Mouse (Mus musculus) CH12.LX (cell line): ENCODE measurements around the gene Rft1. TPM values are rescaled to one million over a fixed set of nuclear protein-coding genes. Genes with fewer than 3 reads are reported as not detected.

Experiments used
- DNase-seq: peaks from one replicate; pipeline ENCODE4 v3.0.0-alpha.2; 2013; ENCODE audit errors: extremely low read depth
- H3K27ac ChIP-seq: 2 replicates; pipeline ENCODE4 v1.5.1; 2012; ENCODE audit warnings: low read depth, mild to moderate bottlenecking, control low read depth, moderate library complexity; ENCODE audit not compliant: insufficient read depth
- H3K27me3 ChIP-seq: replicated peaks from 2 replicates; pipeline ENCODE3; 2012; ENCODE audit warnings: inconsistent platforms
- H3K36me3 ChIP-seq, 2 experiments: replicated peaks in 1 of 2; 2 replicates each; pipeline versions ENCODE3 to v1.6.1; 2012; ENCODE audit warnings: inconsistent platforms in 1 of 2, low read length in 1 of 2, mild to moderate bottlenecking in 1 of 2, mixed read lengths in 1 of 2, moderate library complexity in 1 of 2; ENCODE audit not compliant: control insufficient read depth in 1 of 2, insufficient read depth in 1 of 2
- H3K4me1 ChIP-seq, 2 experiments: 2 replicates each; pipeline ENCODE4 v1.6.1; 2012; ENCODE audit warnings: inconsistent platforms in 1 of 2, moderate library complexity in 1 of 2; ENCODE audit not compliant: insufficient read depth in 2 of 2, control insufficient read depth in 1 of 2
- H3K4me2 ChIP-seq: 2 replicates; pipeline ENCODE4 v1.6.1; 2012; ENCODE audit warnings: low read depth, mild to moderate bottlenecking, control low read depth; ENCODE audit not compliant: poor library complexity, insufficient read depth, severe bottlenecking
- H3K4me3 ChIP-seq, 3 experiments: fragments of 150-350 bp in 1 of 3; sonication (generic) in 1 of 3; replicated peaks in 1 of 3; 2 replicates each; pipeline versions ENCODE3 to v1.5.1; 2011 to 2012; ENCODE audit warnings: low read depth in 2 of 3, low read length in 2 of 3, mild to moderate bottlenecking in 2 of 3, moderate library complexity in 2 of 3, control low read depth in 1 of 3, improper control_type of control experiment in 1 of 3, inconsistent platforms in 1 of 3, mixed read lengths in 1 of 3; ENCODE audit not compliant: poor library complexity in 1 of 3
- H3K79me2 ChIP-seq: replicated peaks from 2 replicates; pipeline ENCODE4 v1.6.1; 2012; ENCODE audit warnings: mild to moderate bottlenecking, moderate library complexity; ENCODE audit not compliant: control insufficient read depth, poor library complexity, insufficient read depth, severe bottlenecking; ENCODE audit errors: extremely low read depth
- H3K9ac ChIP-seq: 2 replicates; pipeline ENCODE4 v1.6.1; 2012; ENCODE audit warnings: low read depth, mild to moderate bottlenecking, control low read depth, moderate library complexity; ENCODE audit not compliant: insufficient read depth
- H3K9me3 ChIP-seq: replicated peaks from 2 replicates; pipeline ENCODE3; 2012; ENCODE audit warnings: low read length, inconsistent platforms, mixed read lengths
- CHD1 ChIP-seq: IDR thresholded peaks from 2 replicates; pipeline ENCODE4 v1.6.1; 2012; ENCODE audit warnings: low read depth, low read length, improper control_type of control experiment, inconsistent platforms
- CHD2 ChIP-seq: IDR thresholded peaks from 2 replicates; pipeline ENCODE4 v1.6.1; 2011; ENCODE audit warnings: low read length, improper control_type of control experiment
- CTCF ChIP-seq, 2 experiments: IDR thresholded peaks in 1 of 2; conservative IDR thresholded peaks in 1 of 2; 2 replicates each; pipeline ENCODE4 v1.5.1; 2011 to 2012; ENCODE audit warnings: low read depth in 2 of 2, low read length in 2 of 2, improper control_type of control experiment in 1 of 2, inconsistent platforms in 1 of 2, mild to moderate bottlenecking in 1 of 2, moderate library complexity in 1 of 2
- EP300 ChIP-seq: IDR thresholded peaks from 2 replicates; pipeline ENCODE4 v1.6.1; 2011; ENCODE audit warnings: low read length, improper control_type of control experiment
- ETS1 ChIP-seq: conservative IDR thresholded peaks from 2 replicates; pipeline ENCODE4 v1.6.1; 2012; ENCODE audit warnings: low read depth, mild to moderate bottlenecking, inconsistent platforms, low read length, improper control_type of control experiment, moderate library complexity
- HCFC1 ChIP-seq: IDR thresholded peaks from 2 replicates; pipeline ENCODE4 v1.6.1; 2012; ENCODE audit warnings: low read depth, mild to moderate bottlenecking, inconsistent platforms, low read length, improper control_type of control experiment
- IRF4 ChIP-seq: IDR thresholded peaks from 2 replicates; pipeline ENCODE4 v1.6.1; 2014; ENCODE audit warnings: low read depth, mild to moderate bottlenecking, inconsistent platforms, low read length, improper control_type of control experiment
- JUN ChIP-seq: IDR thresholded peaks from 2 replicates; pipeline ENCODE4 v1.6.1; 2011; ENCODE audit warnings: low read depth, mild to moderate bottlenecking, low read length, improper control_type of control experiment, moderate library complexity; ENCODE audit not compliant: insufficient read depth
- JUND ChIP-seq: conservative IDR thresholded peaks from 2 replicates; pipeline ENCODE4 v1.6.1; 2011; ENCODE audit warnings: low read depth, low read length, improper control_type of control experiment
- KAT2A ChIP-seq: IDR thresholded peaks from 2 replicates; pipeline ENCODE4 v1.6.1; 2012; ENCODE audit warnings: low read length, improper control_type of control experiment, inconsistent platforms; ENCODE audit not compliant: insufficient replicate concordance
- MAFK ChIP-seq: IDR thresholded peaks from 2 replicates; pipeline ENCODE4 v1.6.1; 2011; ENCODE audit warnings: low read length, improper control_type of control experiment; ENCODE audit not compliant: insufficient replicate concordance
- MAZ ChIP-seq: IDR thresholded peaks from 2 replicates; pipeline ENCODE4 v1.6.1; 2012; ENCODE audit warnings: low read depth, mild to moderate bottlenecking, inconsistent platforms, low read length, improper control_type of control experiment, moderate library complexity
- MYC ChIP-seq: IDR thresholded peaks from 2 replicates; pipeline ENCODE4 v1.6.1; 2011; ENCODE audit warnings: low read depth, mild to moderate bottlenecking, improper control_type of control experiment, low read length
- NELFE ChIP-seq: IDR thresholded peaks from 2 replicates; pipeline ENCODE4 v1.6.1; 2011; ENCODE audit warnings: low read depth, low read length, improper control_type of control experiment
- NRF1 ChIP-seq: IDR thresholded peaks from 2 replicates; pipeline ENCODE4 v1.6.1; 2014; ENCODE audit warnings: low read depth, mild to moderate bottlenecking, inconsistent platforms, low read length, improper control_type of control experiment, moderate library complexity
- POLR2A ChIP-seq: IDR thresholded peaks from 2 replicates; pipeline ENCODE4 v1.6.1; 2011; ENCODE audit warnings: low read depth, mild to moderate bottlenecking, improper control_type of control experiment, low read length
- POLR2AphosphoS2 ChIP-seq: IDR thresholded peaks from 2 replicates; pipeline ENCODE4 v1.6.1; 2011; ENCODE audit warnings: low read depth, low read length, improper control_type of control experiment
- RAD21 ChIP-seq: IDR thresholded peaks from 2 replicates; pipeline ENCODE4 v1.6.1; 2011; ENCODE audit warnings: low read depth, mild to moderate bottlenecking, low read length, improper control_type of control experiment, moderate library complexity
- RCOR1 ChIP-seq: conservative IDR thresholded peaks from 2 replicates; pipeline ENCODE4 v1.6.1; 2012; ENCODE audit warnings: low read depth, mild to moderate bottlenecking, inconsistent platforms, low read length, improper control_type of control experiment
- SIN3A ChIP-seq: IDR thresholded peaks from 2 replicates; pipeline ENCODE4 v1.6.1; 2012; ENCODE audit warnings: low read length, improper control_type of control experiment, inconsistent platforms
- SMC3 ChIP-seq: IDR thresholded peaks from 2 replicates; pipeline ENCODE4 v1.6.1; 2011; ENCODE audit warnings: low read depth, low read length, improper control_type of control experiment
- TBP ChIP-seq: conservative IDR thresholded peaks from 2 replicates; pipeline ENCODE4 v1.6.1; 2011; ENCODE audit warnings: low read depth, low read length, improper control_type of control experiment
- USF1 ChIP-seq: IDR thresholded peaks from 2 replicates; pipeline ENCODE4 v1.6.1; 2014; ENCODE audit warnings: low read depth, mild to moderate bottlenecking, inconsistent platforms, low read length, improper control_type of control experiment
- ZMIZ1 ChIP-seq: IDR thresholded peaks from 2 replicates; pipeline ENCODE4 v1.6.1; 2012; ENCODE audit warnings: low read depth, mild to moderate bottlenecking, inconsistent platforms, low read length, improper control_type of control experiment
- ZNF384 ChIP-seq: IDR thresholded peaks from 2 replicates; pipeline ENCODE4 v1.6.1; 2012; ENCODE audit warnings: low read depth, low read length, improper control_type of control experiment, inconsistent platforms
- dilution Hi-C: fragments of 300-500 bp; cut with MboI; formaldehyde crosslinking; loops from 2 replicates; pipeline ENCODE4 v1.14.3; 2020; ENCODE audit warnings: low sequenced_read_pairs; ENCODE audit not compliant: extremely low pct_unique_long_range_greater_than_20kb, extremely low pct_ligation_motif_present
- in situ Hi-C: fragments of 300-500 bp; cut with MboI; formaldehyde crosslinking; loops from 3 replicates; pipeline ENCODE4 v1.14.3; 2019; ENCODE audit warnings: low sequenced_read_pairs, low pct_ligation_motif_present, low pct_unique_long_range_greater_than_20kb, mixed read lengths
- polyA plus RNA-seq: library from polyadenylated mRNA; unstranded; fragments of >175 nt; gene quantifications from 2 replicates; pipeline ENCODE4 v1.2.1, GENCODE M21; 2012; ENCODE audit warnings: low read depth; ENCODE audit not compliant: insufficient read length
- total RNA-seq, 2 experiments: library from RNA; depleted of rRNA; stranded (reverse); fragments of 300-350 nt in 1 of 2; fragments of >200 nt in 1 of 2; gene quantifications; 2 replicates each; pipeline ENCODE4 v1.2.3; 2012 to 2014

Rft1 gene
- total and polyA plus RNA-seq, 3 experiments = 13.5 to 26.0 (median 17.7) TPM

DNA sequence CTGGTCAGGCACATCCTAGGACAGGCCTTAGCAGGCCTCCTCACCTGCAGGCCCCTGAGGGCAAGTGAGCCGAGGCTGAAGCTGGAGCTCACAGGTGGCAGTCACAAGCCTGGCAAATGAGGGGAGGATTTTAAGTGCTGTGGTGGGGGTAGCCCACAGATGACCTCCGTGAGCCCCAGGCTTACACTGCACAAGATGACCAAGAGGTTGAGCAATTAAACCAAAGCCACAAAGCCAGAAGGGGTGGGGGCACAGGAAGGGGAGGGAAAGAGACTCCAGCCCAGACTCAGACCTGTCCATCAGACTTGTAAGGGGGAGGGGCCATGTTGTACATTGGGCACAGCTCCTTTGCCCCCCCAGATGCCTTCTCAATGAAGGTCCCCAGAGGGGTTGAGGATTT is 37.4 kb upstream of the Rft1 start:
- no peak overlapping the region for H3K9ac ChIP-seq
- no peak overlapping the region for H3K4me3 ChIP-seq
- no peak overlapping the region for H3K4me2 ChIP-seq
- peaks cover 27 to 93% of the 10 kb centered on the region in 2 experiments for H3K36me3 ChIP-seq
- no peak for DNase-seq
- H3K27me3 ChIP-seq = no peaks in the 10 kb centered on the region
- TF ChIP-seq JUND = no peak
- no peak for TF ChIP-seq USF1
- no peak for TF ChIP-seq SMC3
- TF ChIP-seq NRF1 = no peak
- TF ChIP-seq RCOR1 = no peak
- TF ChIP-seq, all 38 proteins: peak for 0
- peaks cover 80% of the 10 kb centered on the region for H3K79me2 ChIP-seq
- H3K27ac ChIP-seq = no peak overlapping the region
- no peaks in the 10 kb centered on the region for H3K9me3 ChIP-seq
- H3K4me1 ChIP-seq = peaks cover 75 to 99% of the 10 kb centered on the region in 2 experiments
- in situ Hi-C loops (no loop called here), dilution Hi-C loops (no loop called here)

DNA sequence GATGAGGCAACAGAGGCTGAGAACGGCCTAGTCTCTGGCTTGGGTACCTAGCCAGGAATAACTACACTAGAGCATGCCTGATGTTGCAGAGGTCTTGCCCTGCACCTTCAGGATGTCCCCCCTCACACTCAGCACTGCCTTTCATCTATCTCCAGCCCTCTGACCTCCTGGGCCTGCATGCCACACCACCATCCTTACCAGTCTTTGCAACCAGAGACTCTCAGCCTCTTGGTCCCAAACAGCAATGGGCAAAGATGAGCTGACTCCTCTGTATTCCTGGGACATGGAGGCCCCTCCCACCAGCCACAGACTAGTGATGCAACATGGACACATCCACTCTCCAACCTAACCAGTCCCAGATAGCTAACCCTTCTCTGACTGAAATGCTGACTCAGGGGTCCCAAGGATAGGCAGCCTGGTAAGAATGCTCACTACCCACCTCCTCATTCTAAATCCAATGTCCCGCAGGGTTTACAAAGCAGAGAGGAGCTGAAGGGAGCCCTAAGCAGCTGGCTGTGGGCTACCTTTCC is 35.3 kb upstream of the Rft1 start:
- Histone ChIP-seq H3K27ac (no peak overlapping the region; the same call in 1 of the 2 replicates), H3K4me3 (no peak overlapping the region), H3K4me2 (no peak overlapping the region), H3K36me3 (peaks cover 34 to 97% of the 10 kb centered on the region in 2 experiments), H3K4me1 (peaks cover 71 to 99% of the 10 kb centered on the region in 2 experiments), H3K27me3 (no peaks in the 10 kb centered on the region), H3K9me3 (no peaks in the 10 kb centered on the region), H3K79me2 (peaks cover 92% of the 10 kb centered on the region), H3K9ac (no peak overlapping the region)
- in situ Hi-C loops (no loop called here), dilution Hi-C loops (no loop called here)
- no peak for DNase-seq
- TF ChIP-seq HCFC1 (no peak), NELFE (no peak), ZNF384 (no peak), ZMIZ1 (no peak), MAFK (0 out of 2 replicates have a peak, but pooled peaks have one; percentile 25)

DNA sequence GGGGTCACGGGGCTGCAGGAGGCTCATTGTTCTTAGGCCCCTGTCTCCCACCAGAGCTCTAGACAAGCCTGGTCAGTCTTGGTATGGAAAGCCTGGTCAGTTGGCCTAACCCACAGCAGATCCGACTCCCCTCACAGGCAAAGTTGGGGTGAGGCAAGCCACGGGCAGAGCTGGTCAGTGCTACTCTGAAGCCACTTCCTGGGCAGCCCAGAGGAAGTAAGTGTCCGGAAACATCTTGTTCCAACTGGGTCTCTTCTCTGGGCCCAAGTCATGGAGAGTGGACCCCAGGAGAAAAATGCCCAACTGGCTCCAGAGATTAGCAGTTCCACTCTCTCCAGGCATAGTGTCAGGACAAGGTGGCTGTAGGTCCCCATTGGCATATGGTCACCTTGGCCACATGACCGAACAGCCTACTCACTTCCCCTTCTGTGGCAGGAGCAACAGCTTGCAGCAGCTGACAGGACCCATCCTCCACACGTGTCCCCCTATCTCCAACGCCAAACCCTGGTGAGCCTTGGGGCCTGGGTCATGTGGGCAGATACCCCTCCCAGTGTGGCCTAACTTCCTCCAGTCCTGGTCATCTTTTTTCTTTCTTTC is 34.1 kb upstream of the Rft1 start:
- H3K36me3 ChIP-seq = peaks cover 29 to 92% of the 10 kb centered on the region in 2 experiments
- H3K27ac ChIP-seq = peak overlapping the region; percentile 29
- peak overlapping the region in 1 of 3 experiments; percentile 0 for H3K4me3 ChIP-seq
- H3K9me3 ChIP-seq = no peaks in the 10 kb centered on the region
- H3K79me2 ChIP-seq = peaks cover 93% of the 10 kb centered on the region
- in situ Hi-C loops (no loop called here), dilution Hi-C loops (no loop called here)
- H3K9ac ChIP-seq = no peak overlapping the region
- no peak overlapping the region for H3K4me2 ChIP-seq
- H3K4me1 ChIP-seq = peaks cover 64 to 89% of the 10 kb centered on the region in 2 experiments
- peak; percentile 49 for DNase-seq
- H3K27me3 ChIP-seq = no peaks in the 10 kb centered on the region
- TF ChIP-seq NELFE (no peak), POLR2AphosphoS2 (no peak), MAFK (no peak), ETS1 (peak; percentile 75), SIN3A (peak; percentile 68; the same call in 1 of the 2 replicates), POLR2A (no peak), RCOR1 (no peak), JUN (no peak), KAT2A (no peak), RAD21 (no peak), MYC (peak; percentile 61; the same call in 1 of the 2 replicates), CHD2 (peak; percentile 54; the same call in 1 of the 2 replicates), IRF4 (peak; percentile 77), EP300 (peak; percentile 72), CHD1 (no peak), MAZ (no peak), TBP (no peak), CTCF (conservative IDR thresholded peaks at IDR 0.05 in 1 of 2, IDR thresholded peaks at IDR 0.05 in 1 of 2; ENCODE audit: low read depth in 2 of 2, low read length in 2 of 2) (no peak), ZMIZ1 (no peak)
